Mouse (Mus musculus) embryonic fibroblast, embryonic 13.5 days (primary cell): ENCODE results near the gene Lztr1.

Experiments
- CTCF ChIP-seq: IDR thresholded peaks from 2 replicates; pipeline ENCODE4 v1.5.1; 2011; ENCODE audit warnings: mild to moderate bottlenecking, control low read depth, low read length, moderate library complexity, borderline replicate concordance; ENCODE audit not compliant: insufficient read depth
- POLR2A ChIP-seq: IDR thresholded peaks from 2 replicates; pipeline ENCODE4 v1.6.1; 2011; ENCODE audit warnings: low read depth, mild to moderate bottlenecking, control low read depth, low read length, moderate library complexity

GRCm38 (mm10) chr16:17561128-17561750 lies 52.8 kb downstream of the Lztr1 start, which contains the start of gene Lrrc74b:
- TF ChIP-seq CTCF (no peak), POLR2A (no peak)
